Mouse (Mus musculus) adipocyte (in vitro differentiated cells): ENCODE results near the gene Kat6b.

Experiments used
- DNase-seq: peaks from one replicate; pipeline ENCODE4 v3.0.0-alpha.2; 2016; ENCODE audit warnings: low spot score

Gene Kat6b

DNA sequence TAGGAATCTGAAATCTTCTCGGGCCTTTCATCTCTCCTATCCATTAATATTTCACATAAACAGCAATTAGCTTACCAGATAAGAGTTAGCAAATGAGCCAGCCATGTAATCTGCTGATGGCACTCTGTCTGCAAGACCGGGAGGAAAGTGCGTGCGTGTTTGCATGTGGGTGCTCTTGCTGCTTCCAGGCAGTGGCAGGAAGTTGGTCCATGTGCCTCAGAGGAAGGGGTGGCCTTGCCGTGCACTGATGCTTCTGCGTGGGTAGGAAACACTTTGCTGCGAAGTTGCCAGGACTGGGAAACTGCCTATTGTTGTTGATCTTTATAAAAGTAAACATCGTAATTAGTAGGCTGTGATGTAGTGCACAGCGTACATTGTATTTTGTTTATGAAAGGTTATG, 42.0 kb downstream of the Kat6b start:
- no peak for DNase-seq

GRCm38 (mm10) chr14:21523851-21524441, 42.7 kb downstream of the Kat6b start:
- DNase-seq, result peak; percentile 11

DNA sequence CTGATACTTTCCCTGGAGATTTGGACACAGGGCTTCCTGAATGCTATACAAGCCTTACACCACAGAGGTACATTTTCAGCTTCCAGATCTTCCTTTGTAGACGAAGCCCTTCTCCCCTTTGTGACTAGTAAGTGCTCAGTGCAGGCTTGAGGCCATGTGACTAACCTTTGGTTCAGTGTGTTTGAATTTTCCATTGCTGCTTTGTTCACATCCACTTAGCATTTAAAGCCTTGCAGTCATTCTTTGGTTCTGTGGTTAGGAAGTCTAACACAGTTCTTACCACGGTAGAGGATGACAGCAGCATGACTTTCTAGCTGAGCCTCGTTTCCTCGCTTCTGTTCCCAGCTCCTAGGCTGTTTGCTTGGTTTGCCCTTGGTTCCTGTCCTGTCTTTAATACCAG, 44.4 kb downstream of the Kat6b start:
- no peak for DNase-seq

DNA sequence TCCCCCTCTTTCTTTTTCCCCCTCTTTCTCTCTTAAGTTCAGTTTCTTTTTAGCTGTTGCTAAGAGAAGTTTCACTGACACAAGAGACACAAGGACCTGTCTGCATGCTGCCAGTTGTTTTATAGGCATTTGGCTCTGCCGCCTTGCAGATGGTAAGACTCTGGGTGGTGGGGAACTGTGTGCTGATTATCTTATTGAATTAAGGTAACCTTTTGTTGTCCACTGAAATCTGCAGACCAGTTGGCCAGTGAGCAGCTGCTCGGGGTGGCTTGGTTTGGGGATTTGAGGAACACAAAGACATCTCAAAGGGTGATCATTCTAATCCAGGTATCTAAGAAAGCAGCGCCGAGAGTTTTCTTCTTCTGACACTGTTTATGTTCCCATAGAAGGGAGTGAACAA, 52.3 kb downstream of the Kat6b start:
- no peak for DNase-seq

DNA sequence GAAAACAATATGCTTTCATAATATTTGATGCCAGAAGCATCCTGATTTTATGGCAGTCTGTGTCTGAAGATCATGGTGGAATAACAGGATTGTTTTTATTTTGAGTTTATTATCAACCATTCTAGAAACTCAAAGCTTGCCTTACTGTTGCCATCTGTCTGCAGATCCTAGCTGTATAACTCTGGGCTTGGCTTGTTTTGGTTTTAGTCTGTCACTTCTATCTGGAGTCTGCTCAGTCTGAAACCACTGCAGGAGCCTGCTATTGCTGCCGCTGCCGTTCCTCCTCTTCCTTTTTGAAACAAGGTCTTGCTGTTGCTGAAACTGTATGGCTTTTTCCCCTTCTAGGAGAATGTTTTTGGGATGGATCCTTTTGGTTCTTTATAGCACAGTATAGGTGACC, 52.8 kb downstream of the Kat6b start:
- no peak for DNase-seq

DNA sequence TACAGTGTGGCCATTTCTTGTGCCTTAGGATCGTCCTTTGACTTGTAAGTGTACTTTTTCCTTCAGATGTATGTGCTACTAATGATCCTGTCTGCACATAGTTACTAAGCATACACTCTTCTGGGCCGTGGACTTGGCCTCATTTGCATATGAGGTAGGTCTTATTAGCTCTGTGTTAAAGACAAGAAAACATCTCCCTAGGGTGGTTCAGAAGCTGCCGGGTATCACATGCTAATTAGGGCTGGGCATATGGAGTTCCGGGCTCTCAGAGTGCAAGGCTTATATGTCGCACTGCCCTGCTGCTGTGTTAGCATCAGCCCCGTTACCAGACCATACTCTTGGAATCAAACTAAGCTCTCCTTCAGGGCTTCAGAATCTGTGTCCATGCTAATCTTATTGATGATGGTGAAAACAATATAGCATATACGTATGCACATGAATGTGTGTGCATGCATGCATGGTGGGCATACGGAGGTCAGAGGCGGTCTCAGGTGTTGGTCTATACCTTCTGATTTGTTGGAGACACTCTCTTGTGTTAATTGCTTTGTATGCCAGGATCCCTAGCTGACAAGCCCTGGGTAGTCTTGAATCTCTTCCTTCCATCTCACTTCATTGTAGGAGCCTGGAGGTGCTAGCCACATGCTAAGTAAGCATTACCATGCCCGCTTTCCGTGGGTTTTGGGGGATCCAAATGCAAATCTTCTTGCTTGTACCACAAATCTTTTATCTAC, 53.5 kb downstream of the Kat6b start:
- DNase-seq, result no peak

- DNase-seq, result no peak
These were observed 55.4 kb downstream of the Kat6b start for GRCm38 (mm10) chr14:21536485-21537181.

- DNase-seq, result no peak
These were observed 56.6 kb downstream of the Kat6b start for GRCm38 (mm10) chr14:21537838-21538237.

DNA sequence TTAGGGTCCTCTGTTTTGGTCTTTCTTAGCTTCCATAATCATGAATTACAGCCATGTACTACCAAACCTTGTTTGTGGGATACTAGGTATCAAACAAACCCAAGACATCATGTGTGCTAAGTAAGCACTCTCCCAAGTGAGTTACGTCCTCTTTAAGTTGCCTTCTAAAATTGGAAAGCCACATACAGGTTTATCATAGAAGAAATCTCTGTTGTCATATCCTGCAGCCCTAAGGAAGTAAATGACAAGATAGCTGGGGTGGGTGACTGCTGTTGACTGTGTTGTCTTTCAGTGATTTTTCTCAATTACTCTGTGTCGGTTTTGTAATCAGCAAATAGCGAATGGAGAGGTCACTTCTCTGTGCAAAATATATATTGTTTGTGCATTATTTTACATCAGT, 58.5 kb downstream of the Kat6b start:
- DNase-seq, result no peak

GRCm38 (mm10) chr14:21540361-21540760, 59.1 kb downstream of the Kat6b start:
- DNase-seq, result no peak

GRCm38 (mm10) chr14:21545529-21545928, 64.3 kb downstream of the Kat6b start:
- no peak for DNase-seq

DNA sequence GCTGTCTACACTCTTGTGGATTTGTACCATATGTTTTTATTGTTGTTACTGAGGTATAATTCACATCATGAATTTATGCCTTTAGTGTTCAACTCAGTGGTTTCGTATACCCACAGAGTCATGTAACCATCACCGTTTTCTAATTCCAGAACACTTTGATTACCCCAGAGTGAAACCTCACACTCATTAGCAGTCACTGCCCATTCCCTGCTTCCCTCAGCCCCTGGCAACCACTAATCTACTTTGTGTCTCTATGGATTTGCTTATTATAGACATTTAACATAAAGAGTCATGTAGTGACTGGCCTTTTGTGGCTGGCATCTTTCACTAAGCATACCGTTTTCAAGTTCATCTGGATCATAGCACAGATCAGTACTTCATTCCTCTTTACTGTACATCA, 65.1 kb downstream of the Kat6b start:
- DNase-seq, result no peak

- DNase-seq, result no peak
These were observed 66.1 kb downstream of the Kat6b start for GRCm38 (mm10) chr14:21547297-21547696.

DNA sequence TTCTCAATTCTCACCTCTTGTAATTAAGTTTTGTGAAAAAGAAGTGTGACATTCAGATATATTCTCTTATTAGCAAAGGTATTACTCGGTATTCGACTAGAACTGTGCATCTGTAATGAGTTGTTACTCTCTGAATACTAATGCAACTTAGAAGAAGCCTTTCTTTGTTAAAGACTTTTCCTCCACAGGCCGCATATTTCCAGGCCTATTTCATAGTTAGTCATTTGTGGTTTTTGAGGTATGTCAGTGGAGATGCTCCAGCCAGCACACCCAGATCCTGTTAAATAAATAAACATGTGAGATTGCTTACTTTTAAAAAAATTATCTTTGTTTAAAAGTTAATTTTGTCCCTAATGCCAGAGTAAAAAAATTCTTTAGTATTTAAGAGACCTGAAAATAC, 66.7 kb downstream of the Kat6b start:
- no peak for DNase-seq

- DNase-seq, result no peak
These were observed 67.8 kb downstream of the Kat6b start for GRCm38 (mm10) chr14:21548952-21549607.

GRCm38 (mm10) chr14:21549608-21550115, 68.4 kb downstream of the Kat6b start:
- DNase-seq, result no peak

DNA sequence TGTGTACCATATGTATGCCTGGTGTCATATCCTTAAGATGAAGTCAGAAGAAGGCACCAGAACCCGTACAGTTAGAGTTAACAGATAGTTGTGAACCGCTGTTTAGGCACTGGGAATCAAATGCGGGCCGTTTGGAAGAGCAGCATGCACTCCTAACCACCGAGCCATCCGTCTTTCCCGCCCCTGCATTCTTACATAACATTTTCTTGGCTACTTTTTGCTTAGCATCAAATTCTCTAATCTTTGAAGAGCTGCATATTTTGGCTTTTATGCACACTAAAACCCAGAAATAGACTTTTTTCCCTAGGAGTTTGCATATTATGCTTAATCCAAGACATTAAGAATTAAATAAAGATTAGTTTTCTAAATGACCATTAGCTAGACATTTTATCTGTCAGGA, 69.3 kb downstream of the Kat6b start:
- DNase-seq, result no peak

GRCm38 (mm10) chr14:21551655-21552054, 70.4 kb downstream of the Kat6b start:
- no peak for DNase-seq

- DNase-seq, result no peak
These were observed 71.7 kb downstream of the Kat6b start for GRCm38 (mm10) chr14:21552958-21553357.

DNA sequence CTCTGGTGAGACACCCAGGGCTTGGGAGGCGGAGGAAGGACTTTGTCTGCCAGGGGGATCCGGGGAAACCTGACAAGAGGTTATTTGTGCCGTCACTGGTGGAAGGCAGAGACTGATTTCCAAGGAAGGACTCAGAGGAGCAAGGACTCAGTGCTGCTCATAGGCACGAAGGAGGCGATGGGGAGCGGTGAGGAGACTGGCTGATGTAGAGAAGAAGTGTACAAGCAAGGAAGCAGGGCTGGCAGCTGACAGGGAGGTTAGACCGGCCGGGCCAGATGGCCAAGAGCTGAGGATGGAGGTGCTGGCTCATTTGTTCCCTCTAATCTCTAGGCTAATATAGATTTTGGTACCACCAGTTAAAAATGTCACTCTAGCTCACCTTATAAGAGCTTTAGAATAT, 72.8 kb downstream of the Kat6b start:
- no peak for DNase-seq

GRCm38 (mm10) chr14:21558440-21559131, 77.4 kb downstream of the Kat6b start:
- no peak for DNase-seq

DNA sequence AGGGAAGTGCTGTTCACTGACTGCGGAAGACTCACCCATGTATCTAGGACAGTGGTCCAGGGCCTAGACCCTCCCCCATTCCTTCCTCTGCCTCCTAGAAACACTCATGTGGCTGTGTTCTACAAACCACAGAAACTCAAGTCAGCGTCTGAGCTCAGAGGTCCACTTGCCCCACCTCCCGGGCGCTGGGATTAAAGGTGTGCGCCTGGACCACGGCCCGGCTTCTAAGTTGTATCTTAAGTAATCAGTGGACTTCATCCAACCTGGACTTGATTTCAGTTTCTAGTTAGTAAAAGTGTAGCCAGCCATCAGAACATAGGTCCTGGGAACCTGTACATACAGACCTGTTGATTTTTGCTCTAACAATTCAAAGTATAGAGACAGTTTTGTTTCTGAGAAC, 78.2 kb downstream of the Kat6b start:
- no peak for DNase-seq
